Mouse (Mus musculus): ENCODE results near the gene Gm45234. TPM values are rescaled to one million over a fixed set of nuclear protein-coding genes. Genes with fewer than 3 reads are reported as not detected.

Gene Gm45234
- polyA plus RNA-seq, 1 experiment from 2014 or later: not detected

- Histone ChIP-seq H3K4me3 (ENCODE audit: low read depth, low read length) (no peak overlapping the region), H3K27me3 (ENCODE audit: control insufficient read depth, insufficient read depth, low read length) (no peaks in the 10 kb centered on the region), H3K36me3 (ENCODE audit: control insufficient read depth, insufficient read depth, low read length) (no peaks in the 10 kb centered on the region), H3K27ac (ENCODE audit: low read length) (no peak overlapping the region), H3K4me1 (ENCODE audit: control insufficient read depth, insufficient read depth, low read length) (peaks cover 8% of the 10 kb centered on the region; the same call in 1 of the 2 replicates), H3K9me3 (ENCODE audit: control insufficient read depth, low read depth, low read length) (no peaks in the 10 kb centered on the region), H3K4me2 (replicated peaks; ENCODE audit: low read depth, low read length) (no peak overlapping the region), H3K9ac (replicated peaks; ENCODE audit: low read depth, low read length) (no peak overlapping the region)
- no peak for ATAC-seq (ENCODE audit: insufficient number of reproducible peaks, insufficient read depth, low FRiP score, low read depth)
- 84% methylated on average over 15 of the region's 15 CpGs for WGBS
Measured at GRCm38 (mm10) chr6:124770511-124770910, 14.7 kb upstream of the Gm45234 start.

- H3K9ac ChIP-seq (replicated peaks; ENCODE audit: low read depth, low read length): 0 out of 2 replicates have a peak overlapping the region, but pooled peaks have one; percentile 30
- H3K4me2 ChIP-seq (replicated peaks; ENCODE audit: low read depth, low read length): peak overlapping the region; percentile 84; the same call in 1 of the 2 replicates
- no peak overlapping the region for H3K27ac ChIP-seq (ENCODE audit: low read length)
- 50% methylated on average over 7 of the region's 7 CpGs for WGBS
- H3K4me1 ChIP-seq (ENCODE audit: control insufficient read depth, insufficient read depth, low read length): peaks cover 8% of the 10 kb centered on the region; the same call in 1 of the 2 replicates
- H3K27me3 ChIP-seq (ENCODE audit: control insufficient read depth, insufficient read depth, low read length): no peaks in the 10 kb centered on the region
- ATAC-seq (ENCODE audit: insufficient number of reproducible peaks, insufficient read depth, low FRiP score, low read depth): no peak
- H3K9me3 ChIP-seq (ENCODE audit: control insufficient read depth, low read depth, low read length): no peaks in the 10 kb centered on the region
- no peaks in the 10 kb centered on the region for H3K36me3 ChIP-seq (ENCODE audit: control insufficient read depth, insufficient read depth, low read length)
- peak overlapping the region; percentile 48; the same call in 1 of the 2 replicates for H3K4me3 ChIP-seq (ENCODE audit: low read depth, low read length)
Measured at GRCm38 (mm10) chr6:124770013-124770412, 14.2 kb upstream of the Gm45234 start.

GRCm38 (mm10) chr6:124769101-124769765 is 13.4 kb upstream of the Gm45234 start, which contains the start of gene Eno2:
Gene Eno2 (minus strand): TSS chr6:124769673.
- H3K27me3 ChIP-seq (ENCODE audit: control insufficient read depth, insufficient read depth, low read length): no peaks in the 10 kb centered on the region
- peak; percentile 68 for ATAC-seq (ENCODE audit: insufficient number of reproducible peaks, insufficient read depth, low FRiP score, low read depth)
- H3K4me3 ChIP-seq (ENCODE audit: low read depth, low read length): peak within 1 kb of the TSS; percentile 48
- under 1% methylated on average over 49 of the region's 54 CpGs for WGBS
- H3K4me1 ChIP-seq (ENCODE audit: control insufficient read depth, insufficient read depth, low read length): peaks cover 8% of the 10 kb centered on the region; the same call in 1 of the 2 replicates
- 0 out of 2 replicates have a peak within 1 kb of the TSS, but pooled peaks have one; percentile 30 for H3K9ac ChIP-seq (replicated peaks; ENCODE audit: low read depth, low read length)
- H3K4me2 ChIP-seq (replicated peaks; ENCODE audit: low read depth, low read length): peak within 1 kb of the TSS; percentile 84
- H3K9me3 ChIP-seq (ENCODE audit: control insufficient read depth, low read depth, low read length): no peaks in the 10 kb centered on the region
- no peaks in the 10 kb centered on the region for H3K36me3 ChIP-seq (ENCODE audit: control insufficient read depth, insufficient read depth, low read length)
- no peak within 1 kb of the TSS for H3K27ac ChIP-seq (ENCODE audit: low read length)

GRCm38 (mm10) chr6:124768704-124769044 is 12.9 kb upstream of the Gm45234 start:
- H3K9ac ChIP-seq (replicated peaks; ENCODE audit: low read depth, low read length): 0 out of 2 replicates have a peak overlapping the region, but pooled peaks have one; percentile 8
- H3K36me3 ChIP-seq (ENCODE audit: control insufficient read depth, insufficient read depth, low read length): no peaks in the 10 kb centered on the region
- 6% methylated on average over 9 of the region's 9 CpGs for WGBS
- no peaks in the 10 kb centered on the region for H3K9me3 ChIP-seq (ENCODE audit: control insufficient read depth, low read depth, low read length)
- H3K4me3 ChIP-seq (ENCODE audit: low read depth, low read length): peak overlapping the region; percentile 48
- peaks cover 8% of the 10 kb centered on the region; the same call in 1 of the 2 replicates for H3K4me1 ChIP-seq (ENCODE audit: control insufficient read depth, insufficient read depth, low read length)
- H3K27me3 ChIP-seq (ENCODE audit: control insufficient read depth, insufficient read depth, low read length): no peaks in the 10 kb centered on the region
- no peak for ATAC-seq (ENCODE audit: insufficient number of reproducible peaks, insufficient read depth, low FRiP score, low read depth)
- H3K27ac ChIP-seq (ENCODE audit: low read length): no peak overlapping the region
- H3K4me2 ChIP-seq (replicated peaks; ENCODE audit: low read depth, low read length): peak overlapping the region; percentile 84

- no peak overlapping the region for H3K9ac ChIP-seq (replicated peaks; ENCODE audit: low read depth, low read length)
Measured at GRCm38 (mm10) chr6:124767920-124768703, 12.3 kb upstream of the Gm45234 start.

GRCm38 (mm10) chr6:124767536-124767919 is 11.7 kb upstream of the Gm45234 start:
- no peak overlapping the region for H3K4me2 ChIP-seq (replicated peaks; ENCODE audit: low read depth, low read length)

More at GRCm38 (mm10) chr6:124767920-124768703, 12.3 kb upstream of the Gm45234 start:
- peaks cover 8% of the 10 kb centered on the region; the same call in 1 of the 2 replicates for H3K4me1 ChIP-seq (ENCODE audit: control insufficient read depth, insufficient read depth, low read length)
- no peaks in the 10 kb centered on the region for H3K9me3 ChIP-seq (ENCODE audit: control insufficient read depth, low read depth, low read length)
- H3K27me3 ChIP-seq (ENCODE audit: control insufficient read depth, insufficient read depth, low read length): no peaks in the 10 kb centered on the region
- H3K4me2 ChIP-seq (replicated peaks; ENCODE audit: low read depth, low read length): peak overlapping the region; percentile 84
- peak overlapping the region; percentile 48 for H3K4me3 ChIP-seq (ENCODE audit: low read depth, low read length)
- peak; percentile 24 for ATAC-seq (ENCODE audit: insufficient number of reproducible peaks, insufficient read depth, low FRiP score, low read depth)
- 32% methylated on average over 18 of the region's 19 CpGs for WGBS
- H3K36me3 ChIP-seq (ENCODE audit: control insufficient read depth, insufficient read depth, low read length): no peaks in the 10 kb centered on the region
- no peak overlapping the region for H3K27ac ChIP-seq (ENCODE audit: low read length)

GRCm38 (mm10) chr6:124765951-124766350 is 10.1 kb upstream of the Gm45234 start:
- Histone ChIP-seq H3K4me3 (ENCODE audit: low read depth, low read length) (no peak overlapping the region), H3K9me3 (ENCODE audit: control insufficient read depth, low read depth, low read length) (no peaks in the 10 kb centered on the region), H3K27me3 (ENCODE audit: control insufficient read depth, insufficient read depth, low read length) (no peaks in the 10 kb centered on the region), H3K9ac (replicated peaks; ENCODE audit: low read depth, low read length) (no peak overlapping the region), H3K27ac (ENCODE audit: low read length) (no peak overlapping the region), H3K4me2 (replicated peaks; ENCODE audit: low read depth, low read length) (no peak overlapping the region), H3K36me3 (ENCODE audit: control insufficient read depth, insufficient read depth, low read length) (no peaks in the 10 kb centered on the region), H3K4me1 (ENCODE audit: control insufficient read depth, insufficient read depth, low read length) (peaks cover 8% of the 10 kb centered on the region; the same call in 1 of the 2 replicates)
- no peak for ATAC-seq (ENCODE audit: insufficient number of reproducible peaks, insufficient read depth, low FRiP score, low read depth)
- 89% methylated on average over 7 of the region's 7 CpGs for WGBS

More at GRCm38 (mm10) chr6:124767536-124767919, 11.7 kb upstream of the Gm45234 start:
- no peak overlapping the region for H3K27ac ChIP-seq (ENCODE audit: low read length)
- H3K9me3 ChIP-seq (ENCODE audit: control insufficient read depth, low read depth, low read length): no peaks in the 10 kb centered on the region
- no peaks in the 10 kb centered on the region for H3K27me3 ChIP-seq (ENCODE audit: control insufficient read depth, insufficient read depth, low read length)
- 52% methylated on average over 4 of the region's 4 CpGs for WGBS
- no peaks in the 10 kb centered on the region for H3K36me3 ChIP-seq (ENCODE audit: control insufficient read depth, insufficient read depth, low read length)
- no peak for ATAC-seq (ENCODE audit: insufficient number of reproducible peaks, insufficient read depth, low FRiP score, low read depth)
- H3K4me3 ChIP-seq (ENCODE audit: low read depth, low read length): no peak overlapping the region
- H3K9ac ChIP-seq (replicated peaks; ENCODE audit: low read depth, low read length): no peak overlapping the region
- H3K4me1 ChIP-seq (ENCODE audit: control insufficient read depth, insufficient read depth, low read length): peaks cover 8% of the 10 kb centered on the region; the same call in 1 of the 2 replicates

- Histone ChIP-seq H3K4me1 (ENCODE audit: control insufficient read depth, insufficient read depth, low read length) (peaks cover 32% of the 10 kb centered on the region; the same call in 1 of the 2 replicates), H3K27ac (ENCODE audit: low read length) (peak overlapping the region; percentile 98), H3K36me3 (ENCODE audit: control insufficient read depth, insufficient read depth, low read length) (no peaks in the 10 kb centered on the region), H3K9me3 (ENCODE audit: control insufficient read depth, low read depth, low read length) (no peaks in the 10 kb centered on the region), H3K4me2 (replicated peaks; ENCODE audit: low read depth, low read length) (peak overlapping the region; percentile 83), H3K9ac (replicated peaks; ENCODE audit: low read depth, low read length) (no peak overlapping the region; the same call in 1 of the 2 replicates), H3K4me3 (ENCODE audit: low read depth, low read length) (no peak overlapping the region), H3K27me3 (ENCODE audit: control insufficient read depth, insufficient read depth, low read length) (no peaks in the 10 kb centered on the region)
- WGBS: 5% methylated on average over 5 of the region's 5 CpGs
- 0 out of 2 replicates have a peak, but pooled peaks have one; percentile 8 for ATAC-seq (ENCODE audit: insufficient number of reproducible peaks, insufficient read depth, low FRiP score, low read depth)
Measured at GRCm38 (mm10) chr6:124759259-124759658, 3.4 kb upstream of the Gm45234 start.

All from stomach, embryonic 14.5 days (tissue).